Mouse (Mus musculus) heart, embryonic 11.5 days (tissue): ENCODE data around the gene Hint2. TPM values are rescaled to one million over a fixed set of nuclear protein-coding genes. Genes with fewer than 3 reads are reported as not detected.

Experiments used
- microRNA-seq: library from miRNA; unstranded; fragments of <30 nt; microRNA quantifications from one replicate; pipeline ENCODE4, GENCODE M21; 2016; ENCODE audit warnings: borderline number of aligned reads
- polyA plus RNA-seq: library from polyadenylated mRNA; unstranded; fragments of >200 nt; fragmentation: Nextera tagmentation; extraction: Ambion mirVana; gene quantifications from 2 replicates; pipeline ENCODE4 v1.2.1, GENCODE M21; 2014

Hint2 gene
- polyA plus RNA-seq, 1 experiment from 2014 or later: 128 TPM

Small RNAs within 50 kb of the gene (microRNA-seq; reads per million reads assigned to microRNA genes)
- gene Gm25262: 0.20 reads per million

Other genes with a start within 250 kb of the Hint2 start
- 0.23 TPM in 1 of 2 replicates, not detected in the other for gene Fam166b, start 227.3 kb downstream of the Hint2 start, polyA plus RNA-seq
- gene Tesk1, start 214.5 kb downstream of the Hint2 start, polyA plus RNA-seq: 5.0 and 6.1 TPM in 2 replicates
- 1.8 and 3.3 TPM in 2 replicates for gene Cd72, start 201.8 kb downstream of the Hint2 start, polyA plus RNA-seq
- not detected in 2 replicates for gene Sit1, start 172.7 kb downstream of the Hint2 start, polyA plus RNA-seq
- gene Ccdc107, start 163.6 kb downstream of the Hint2 start, polyA plus RNA-seq: 73.6 and 75.8 TPM in 2 replicates
- 34.2 and 35.7 TPM in 2 replicates for gene Arhgef39, start 156.8 kb downstream of the Hint2 start, polyA plus RNA-seq
- gene Car9, start 149.5 kb downstream of the Hint2 start, polyA plus RNA-seq: 1.7 and 3.2 TPM in 2 replicates
- 155 and 162 TPM in 2 replicates for gene Tpm2, start 132.7 kb downstream of the Hint2 start, polyA plus RNA-seq
- gene Creb3, start 94.1 kb downstream of the Hint2 start, polyA plus RNA-seq: 59.7 and 77.1 TPM in 2 replicates
- 74.2 and 86.2 TPM in 2 replicates for gene Tln1, start 93.8 kb downstream of the Hint2 start, polyA plus RNA-seq
- gene Rgp1, start 77.8 kb downstream of the Hint2 start, polyA plus RNA-seq: 20.1 and 32.5 TPM in 2 replicates
- gene Gba2, start 77.6 kb downstream of the Hint2 start, polyA plus RNA-seq: 14.3 and 18.4 TPM in 2 replicates
- gene Msmp, start 72.0 kb downstream of the Hint2 start, polyA plus RNA-seq: not detected in 2 replicates
- gene Npr2, start 24.5 kb downstream of the Hint2 start, polyA plus RNA-seq: 7.2 and 7.8 TPM in 2 replicates
- 0.29 and 0.38 TPM in 2 replicates for gene Spag8, start 2.9 kb downstream of the Hint2 start, polyA plus RNA-seq
- 2.7 and 3.3 TPM in 2 replicates for gene Tmem8b, start 12.5 kb upstream of the Hint2 start, polyA plus RNA-seq
- gene Fam221b, start 12.7 kb upstream of the Hint2 start, polyA plus RNA-seq: 3.4 and 3.9 TPM in 2 replicates
- not detected in 2 replicates for gene Olfr70, start 44.3 kb upstream of the Hint2 start, polyA plus RNA-seq
- gene Olfr71, start 53.8 kb upstream of the Hint2 start, polyA plus RNA-seq: not detected in 2 replicates
- 0.59 and 0.99 TPM in 2 replicates for gene Hrct1, start 70.7 kb upstream of the Hint2 start, polyA plus RNA-seq
- 0.16 and 0.24 TPM in 2 replicates for gene Spaar, start 73.6 kb upstream of the Hint2 start, polyA plus RNA-seq
- not detected in 2 replicates for gene Olfr159, start 114.5 kb upstream of the Hint2 start, polyA plus RNA-seq
- not detected in 2 replicates for gene Olfr156, start 167.4 kb upstream of the Hint2 start, polyA plus RNA-seq
- 0.03 TPM in 2 replicates for gene Olfr157, start 183.7 kb upstream of the Hint2 start, polyA plus RNA-seq
- gene Olfr155, start 195.1 kb upstream of the Hint2 start, polyA plus RNA-seq: not detected in 2 replicates
- gene Reck, start 219.1 kb upstream of the Hint2 start, polyA plus RNA-seq: 11.8 and 13.6 TPM in 2 replicates